Mouse (Mus musculus) gonadal fat pad, adult 2 months (tissue): ENCODE results near the gene Coq3. TPM values are rescaled to one million over a fixed set of nuclear protein-coding genes. Genes with fewer than 3 reads are reported as not detected.

ENCODE experiments used
- DNase-seq: peaks from one replicate; pipeline ENCODE4 v3.0.0-alpha.2; 2012; ENCODE audit warnings: low read depth
- polyA plus RNA-seq: library from polyadenylated mRNA; depleted of rRNA; stranded (reverse); fragments of >200 nt; gene quantifications from 2 replicates; pipeline ENCODE4 v1.2.3, GENCODE M21; 2012; rRNA removed

The Coq3 gene
- 5.4 and 6.5 TPM in 2 replicates for polyA plus RNA-seq

GRCm38 (mm10) chr4:21879565-21880220, at the start of gene Coq3:
Gene Coq3, plus strand, starts transcription at chr4:21879673.
- DNase-seq, result peak; percentile 28

DNA sequence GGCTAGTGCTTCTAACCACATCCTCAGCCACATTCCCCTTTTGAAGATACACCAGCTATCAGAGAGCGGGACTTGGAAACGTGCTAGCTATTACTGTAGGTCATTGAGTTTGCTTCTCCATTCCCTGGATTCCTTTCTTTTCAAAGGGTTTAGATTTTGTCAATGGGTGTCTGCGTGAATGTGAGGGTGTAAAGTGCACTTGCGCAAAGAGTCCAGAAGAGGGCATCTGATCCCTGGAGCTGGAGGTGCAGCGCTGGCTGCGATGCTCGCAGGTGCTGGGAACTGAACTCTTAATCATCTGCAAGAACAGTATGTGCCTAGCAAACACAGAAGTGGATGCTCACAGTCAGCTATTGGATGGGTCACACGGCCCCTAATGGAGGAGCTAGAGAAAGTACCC, 46.6 kb upstream of the Coq3 start:
- DNase-seq, result no peak

DNA sequence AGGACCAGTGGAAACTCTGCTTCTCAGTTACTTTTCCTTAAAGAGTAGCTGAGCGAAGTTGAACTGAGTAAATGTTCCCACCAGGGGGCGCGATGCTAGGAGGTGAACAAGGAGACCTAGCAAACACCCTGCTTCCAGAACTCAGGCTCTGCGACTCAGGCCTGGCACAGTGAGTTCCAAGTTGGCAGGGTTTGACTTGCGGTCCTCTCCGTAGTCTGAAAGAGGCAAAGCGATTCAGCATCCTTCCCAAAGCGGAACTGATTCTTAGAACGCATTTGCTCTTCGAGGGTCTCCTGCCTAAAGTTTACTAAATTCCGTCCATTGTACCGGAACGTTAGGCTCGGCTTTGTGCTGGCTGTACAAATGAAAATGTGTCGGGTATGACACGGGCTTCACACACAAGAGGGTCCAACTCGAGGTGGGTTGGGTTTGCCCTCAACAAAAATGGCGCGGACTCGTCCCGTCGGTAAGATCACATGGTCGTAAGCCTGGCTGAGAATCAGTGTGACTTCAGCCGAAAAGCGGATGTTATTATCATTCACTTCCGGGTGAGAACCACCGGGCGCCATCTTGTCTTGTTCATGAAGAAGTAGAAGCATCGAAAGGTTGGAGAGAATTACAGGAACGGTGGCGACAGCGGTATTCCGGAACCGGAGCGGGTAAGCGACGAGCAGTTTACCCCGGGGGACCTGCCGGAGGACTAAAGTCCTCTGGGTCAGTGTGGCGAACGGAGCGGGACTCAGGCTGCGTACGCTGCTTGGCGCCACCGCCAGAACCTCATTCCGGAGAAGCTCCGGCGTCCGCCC, 31.8 kb upstream of the Coq3 start, which contains the start of gene Pnisr:
Gene Pnisr, plus strand, starts transcription at position 103 of the 806 bp plus-strand sequence.
- DNase-seq, result peak; percentile 87

DNA sequence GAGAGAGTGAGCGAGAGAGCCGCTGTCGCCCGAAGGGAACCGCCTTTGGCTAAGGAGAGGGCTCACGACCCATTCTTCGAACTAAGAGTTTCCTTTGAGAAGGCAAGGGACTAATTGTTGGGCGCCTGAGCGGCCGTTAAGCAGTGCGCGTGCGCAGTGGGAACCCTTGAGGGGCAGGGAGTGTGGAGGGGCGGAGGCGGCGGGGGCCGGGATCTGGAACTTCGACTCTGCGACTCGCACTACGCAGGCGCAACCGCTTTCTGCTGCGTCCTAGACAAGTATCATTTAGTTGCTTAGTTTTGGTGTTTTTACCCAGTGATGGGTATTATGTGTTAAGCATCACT, 31.2 kb upstream of the Coq3 start:
- DNase-seq, result no peak

- DNase-seq, result no peak
These were observed 22.0 kb upstream of the Coq3 start for GRCm38 (mm10) chr4:21857481-21857880.

DNA sequence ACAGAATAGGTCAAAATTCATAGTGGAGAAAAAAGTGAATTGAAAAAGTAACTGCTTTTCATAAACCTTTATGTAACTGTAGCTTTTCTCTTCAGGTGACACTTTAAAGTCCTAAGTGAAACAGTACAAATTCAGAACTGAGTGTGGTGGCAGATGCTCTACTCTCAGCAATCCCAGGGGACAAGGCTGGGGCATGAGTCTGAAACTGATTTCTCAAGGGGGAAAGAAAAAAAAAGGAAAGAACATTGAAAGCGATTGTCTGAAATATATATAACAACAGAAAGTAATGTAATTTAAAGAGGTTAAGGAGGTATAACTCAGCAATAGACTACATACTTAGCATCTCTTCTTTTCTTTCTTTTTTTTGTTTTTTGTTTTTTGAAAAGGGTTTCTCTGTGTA, 14.2 kb upstream of the Coq3 start:
- DNase-seq, result no peak

DNA sequence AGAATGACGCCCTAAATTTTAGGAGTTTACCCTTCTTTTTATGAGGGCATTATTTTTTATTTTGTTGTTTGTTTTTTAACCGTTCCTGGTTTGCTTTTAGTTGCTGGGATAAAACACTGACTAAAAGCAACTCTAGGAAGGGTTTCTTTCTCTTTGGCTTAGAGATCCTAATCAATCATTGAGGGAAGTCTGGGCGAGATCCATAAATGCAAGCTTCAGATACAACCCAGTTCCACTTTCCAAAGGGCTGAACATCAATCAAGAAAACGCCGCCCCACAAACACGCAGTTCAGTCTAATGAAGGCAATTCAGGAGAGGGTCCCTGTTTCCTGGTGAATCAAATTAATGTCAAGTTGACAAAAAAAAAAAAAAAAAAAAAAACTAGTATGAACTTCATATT, 697 bp upstream of the Coq3 start:
- no peak for DNase-seq

- no peak for DNase-seq
These were observed 3.3 kb downstream of the Coq3 start for GRCm38 (mm10) chr4:21882806-21883205.

GRCm38 (mm10) chr4:21885831-21886230, 6.4 kb downstream of the Coq3 start:
- no peak for DNase-seq

DNA sequence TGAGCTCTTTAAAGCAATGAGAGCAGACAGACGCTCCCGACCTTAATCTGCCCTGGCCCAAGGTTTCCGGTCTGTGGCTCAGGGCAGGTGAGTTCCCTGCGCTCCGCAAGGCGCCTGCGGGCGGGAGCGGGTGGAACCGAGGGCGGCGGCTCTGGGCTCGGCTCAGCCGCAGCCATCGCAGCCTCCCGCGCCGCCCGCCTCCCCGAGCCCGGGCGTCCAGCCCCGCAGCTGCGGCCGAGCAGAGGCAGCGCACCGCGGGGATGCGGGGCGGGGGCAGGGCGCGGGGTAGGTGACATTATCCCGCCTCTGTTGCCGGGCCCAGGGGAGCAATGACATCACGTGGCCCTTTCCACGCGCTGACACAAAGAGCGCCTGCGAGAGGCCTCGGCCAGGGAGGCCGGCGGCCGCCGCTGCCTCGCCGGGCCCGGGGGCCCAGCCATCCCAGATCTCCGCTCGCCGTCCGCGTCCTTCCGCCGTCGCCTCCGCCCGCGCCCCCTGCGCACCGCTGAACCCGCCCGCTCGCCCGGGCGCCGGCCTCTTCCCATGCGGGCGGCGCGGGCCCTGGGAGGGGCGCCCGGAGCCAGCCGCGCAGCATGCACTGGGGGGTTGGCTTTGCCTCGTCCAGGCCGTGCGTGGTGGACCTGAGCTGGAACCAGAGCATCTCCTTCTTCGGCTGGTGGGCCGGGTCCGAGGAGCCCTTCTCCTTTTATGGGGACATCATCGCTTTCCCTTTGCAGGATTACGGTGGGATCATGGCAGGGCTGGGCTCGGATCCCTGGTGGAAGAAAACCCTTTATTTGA, 51.7 kb downstream of the Coq3 start, which contains the start of gene Faxc:
Gene Faxc, plus strand, starts transcription at position 359 of the 801 bp plus-strand sequence.
- no peak for DNase-seq

DNA sequence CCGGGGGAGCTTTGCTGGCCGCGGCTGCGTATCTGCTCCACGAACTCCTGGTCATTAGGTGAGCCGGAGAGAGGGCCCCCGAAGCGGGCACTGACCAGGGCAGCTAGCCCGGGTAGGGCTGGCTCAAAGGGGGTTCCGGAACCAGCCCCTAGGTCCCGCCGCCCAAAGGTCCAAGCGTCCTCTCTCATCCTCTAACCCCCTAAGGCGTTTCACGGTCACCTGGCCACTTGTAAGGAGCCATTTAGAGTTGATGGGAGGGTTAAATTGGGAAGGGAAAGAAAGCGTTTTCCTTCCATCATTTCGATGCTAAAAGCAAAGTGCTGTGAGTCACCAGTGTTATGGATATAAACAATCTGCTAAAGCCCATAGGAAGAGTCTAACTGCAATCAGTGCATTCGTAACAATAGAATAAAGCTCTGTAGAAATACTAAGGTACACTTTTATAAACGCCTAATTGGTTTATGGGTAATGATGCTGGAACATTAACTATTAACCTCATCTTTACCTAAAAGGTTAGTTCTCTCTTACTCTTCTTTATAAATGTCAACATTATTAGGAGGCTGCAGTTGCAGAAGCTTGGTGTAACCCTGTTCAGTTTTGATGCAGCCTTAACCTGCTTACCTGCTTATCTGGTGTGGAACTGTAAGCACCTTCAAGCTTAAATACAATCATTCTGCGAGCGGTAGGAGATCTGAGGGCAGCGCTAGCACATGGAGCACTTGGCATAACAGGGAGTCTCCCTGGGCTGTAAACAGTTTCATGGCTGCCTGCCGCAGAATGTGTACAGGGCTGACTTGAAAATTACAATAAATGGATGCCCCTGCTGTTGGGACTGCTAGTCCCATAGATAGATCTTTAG, 52.5 kb downstream of the Coq3 start:
- DNase-seq, result no peak

GRCm38 (mm10) chr4:21935378-21935777, 55.9 kb downstream of the Coq3 start:
- DNase-seq, result no peak

DNA sequence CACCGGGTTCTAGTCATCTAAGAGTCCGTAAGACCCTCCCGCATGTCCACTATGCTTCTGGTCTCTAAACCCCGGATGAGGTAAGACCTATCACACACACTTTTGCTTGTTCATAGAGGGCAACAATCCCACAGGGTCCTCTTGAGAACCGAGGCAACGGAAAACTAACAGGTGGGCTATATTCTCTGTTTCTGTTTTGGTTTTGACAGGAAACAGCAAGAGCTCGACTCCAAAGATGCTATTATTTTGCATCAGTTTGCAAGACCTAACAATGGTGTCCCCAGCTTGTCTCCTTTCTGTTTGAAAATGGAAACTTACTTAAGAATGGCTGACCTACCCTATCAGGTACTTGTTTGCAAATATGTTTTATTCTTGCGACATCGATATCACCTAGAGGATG, 57.0 kb downstream of the Coq3 start:
- DNase-seq, result no peak

- DNase-seq, result no peak
These were observed 58.4 kb downstream of the Coq3 start for GRCm38 (mm10) chr4:21937890-21938289.

GRCm38 (mm10) chr4:21944672-21945071, 65.2 kb downstream of the Coq3 start:
- DNase-seq, result no peak

GRCm38 (mm10) chr4:21951444-21951843, 72.0 kb downstream of the Coq3 start:
- no peak for DNase-seq

GRCm38 (mm10) chr4:21952255-21952654, 72.8 kb downstream of the Coq3 start:
- DNase-seq, result no peak

DNA sequence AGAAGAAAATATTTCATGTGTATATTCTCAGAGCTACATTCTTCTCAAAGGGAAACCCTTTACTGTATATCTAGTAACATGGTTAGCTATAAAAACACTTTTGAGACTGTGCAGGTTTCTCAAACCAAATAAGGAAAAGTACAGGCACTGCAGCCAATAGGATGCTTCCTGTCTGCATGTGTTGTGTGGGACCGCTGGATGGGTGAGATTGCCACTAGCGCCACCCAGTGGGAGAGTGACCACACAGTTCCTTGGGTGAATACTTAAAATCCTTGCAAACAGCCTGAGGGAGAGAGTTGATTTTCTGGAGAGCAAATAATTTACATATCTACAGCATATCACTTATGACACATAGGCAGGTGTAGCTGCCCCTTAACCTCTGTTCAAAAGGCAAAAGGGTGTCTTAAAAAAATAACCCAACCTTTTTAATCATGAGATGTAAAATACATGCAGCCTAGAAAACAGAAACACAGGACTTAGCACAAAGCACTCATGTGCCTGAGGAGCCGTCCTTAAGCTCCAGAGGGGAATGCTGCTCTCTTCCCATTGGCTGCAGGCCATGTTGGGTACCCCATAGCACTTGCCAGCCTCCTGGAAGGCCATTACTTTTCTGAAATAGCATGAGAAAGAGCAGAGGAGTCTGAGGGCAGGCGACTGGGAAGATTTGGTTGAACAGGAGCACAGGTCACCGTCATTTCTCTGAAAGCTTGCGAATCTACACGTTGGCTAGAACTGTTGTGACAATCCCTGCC, 78.3 kb downstream of the Coq3 start:
- DNase-seq, result no peak
